Mouse (Mus musculus): ENCODE measurements around the gene Kif28. TPM values are rescaled to one million over a fixed set of nuclear protein-coding genes. Genes with fewer than 3 reads are reported as not detected.
"Not testable (repeated sequence)": the region's sequence is repeated elsewhere in the genome, so short reads cannot be mapped to it uniquely, and the experiment has no call there.

Kif28 gene
- polyA plus RNA-seq, 1 experiment from 2014 or later, result 0.07 TPM

GRCm38 (mm10) chr1:179689479-179689878 is 55.6 kb downstream of the Kif28 start:
- Histone ChIP-seq H3K4me1 (replicated peaks) (no peaks in the 10 kb centered on the region), H3K27me3 (no peaks in the 10 kb centered on the region), H3K27ac (no peak overlapping the region), H3K36me3 (peaks cover 42% of the 10 kb centered on the region), H3K4me3 (replicated peaks) (no peak overlapping the region), H3K9me3 (no peaks in the 10 kb centered on the region), H3K9ac (replicated peaks) (no peak overlapping the region), H3K4me2 (replicated peaks) (no peak overlapping the region)
- 57% methylated on average over 6 of the region's 6 CpGs for WGBS
- ATAC-seq, result no peak

DNA sequence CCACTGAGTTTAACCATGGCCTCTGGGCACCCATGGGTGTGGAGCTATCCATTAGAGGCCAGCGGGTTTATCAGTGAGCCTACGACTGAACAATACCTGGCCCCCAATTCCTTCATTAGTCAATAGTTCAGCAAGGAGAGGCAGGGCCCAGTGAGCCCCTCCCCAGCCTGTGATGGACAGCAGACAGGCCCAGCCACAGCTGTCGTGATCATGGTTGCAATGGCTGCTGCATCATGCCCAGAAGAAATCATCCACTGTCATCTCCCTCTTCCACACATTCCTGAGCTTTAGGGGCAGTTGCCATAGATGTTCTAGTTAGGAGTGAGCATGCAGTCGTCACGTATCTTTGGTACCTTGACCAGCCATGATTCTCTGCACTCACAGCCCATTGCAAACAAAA is 56.2 kb downstream of the Kif28 start:
- WGBS, result 72% methylated on average over 5 of the region's 5 CpGs
- no peaks in the 10 kb centered on the region for H3K9me3 ChIP-seq
- no peak for ATAC-seq
- no peak overlapping the region for H3K27ac ChIP-seq
- H3K9ac ChIP-seq (replicated peaks), result no peak overlapping the region
- no peaks in the 10 kb centered on the region for H3K4me1 ChIP-seq (replicated peaks)
- H3K36me3 ChIP-seq, result peaks cover 45% of the 10 kb centered on the region
- no peaks in the 10 kb centered on the region for H3K27me3 ChIP-seq
- no peak overlapping the region for H3K4me3 ChIP-seq (replicated peaks)
- H3K4me2 ChIP-seq (replicated peaks), result no peak overlapping the region

DNA sequence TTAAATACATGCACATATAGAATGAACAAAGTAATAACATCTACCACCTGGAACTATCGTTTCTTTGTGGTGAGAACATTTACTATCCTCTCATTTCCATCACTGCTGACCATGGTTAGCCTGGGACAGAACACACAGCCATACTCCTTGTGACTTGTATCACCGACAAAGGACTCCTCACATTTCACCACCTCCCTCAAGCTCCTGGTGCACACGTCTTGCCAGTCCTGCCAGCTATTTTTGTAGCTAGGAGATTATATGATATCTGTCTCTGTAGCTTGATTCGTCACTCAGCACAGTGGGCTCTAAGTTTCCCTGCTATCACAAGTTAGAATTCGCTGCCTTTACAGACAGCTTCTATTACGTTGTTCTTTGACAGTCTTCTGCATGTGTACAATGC is 56.7 kb downstream of the Kif28 start:
- no peak overlapping the region for H3K4me2 ChIP-seq (replicated peaks)
- H3K27me3 ChIP-seq, result no peaks in the 10 kb centered on the region
- WGBS, result 92% methylated on average over 6 of the region's 6 CpGs
- no peaks in the 10 kb centered on the region for H3K4me1 ChIP-seq (replicated peaks)
- H3K36me3 ChIP-seq, result peaks cover 50% of the 10 kb centered on the region
- ATAC-seq, result no peak
- no peaks in the 10 kb centered on the region for H3K9me3 ChIP-seq
- H3K9ac ChIP-seq (replicated peaks), result no peak overlapping the region
- no peak overlapping the region for H3K4me3 ChIP-seq (replicated peaks)
- no peak overlapping the region for H3K27ac ChIP-seq

DNA sequence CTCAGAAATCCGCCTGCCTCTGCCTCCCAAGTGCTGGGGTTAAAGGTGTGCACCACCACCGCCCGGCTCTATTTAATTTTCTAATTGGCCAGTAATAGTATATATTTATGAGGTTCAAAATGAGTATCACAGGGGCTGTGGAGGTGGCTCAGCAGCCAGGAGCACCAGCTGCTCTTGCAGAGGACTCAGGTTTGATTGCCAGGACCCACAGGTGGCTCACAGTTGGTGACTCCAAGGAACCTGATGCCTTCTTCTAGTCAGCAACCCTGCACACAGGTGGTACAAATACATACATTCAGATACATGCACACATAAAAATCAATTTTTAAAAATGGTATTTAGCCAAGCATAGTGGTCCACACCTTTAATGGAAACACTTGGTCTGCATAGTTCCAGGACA is 57.1 kb downstream of the Kif28 start:
- Histone ChIP-seq H3K27me3 (no peaks in the 10 kb centered on the region), H3K4me3 (replicated peaks) (no peak overlapping the region), H3K36me3 (peaks cover 55% of the 10 kb centered on the region), H3K27ac (no peak overlapping the region), H3K4me2 (replicated peaks) (no peak overlapping the region), H3K4me1 (replicated peaks) (no peaks in the 10 kb centered on the region), H3K9me3 (no peaks in the 10 kb centered on the region), H3K9ac (replicated peaks) (no peak overlapping the region)
- no peak for ATAC-seq
- 90% methylated on average over 3 of the region's 3 CpGs for WGBS

DNA sequence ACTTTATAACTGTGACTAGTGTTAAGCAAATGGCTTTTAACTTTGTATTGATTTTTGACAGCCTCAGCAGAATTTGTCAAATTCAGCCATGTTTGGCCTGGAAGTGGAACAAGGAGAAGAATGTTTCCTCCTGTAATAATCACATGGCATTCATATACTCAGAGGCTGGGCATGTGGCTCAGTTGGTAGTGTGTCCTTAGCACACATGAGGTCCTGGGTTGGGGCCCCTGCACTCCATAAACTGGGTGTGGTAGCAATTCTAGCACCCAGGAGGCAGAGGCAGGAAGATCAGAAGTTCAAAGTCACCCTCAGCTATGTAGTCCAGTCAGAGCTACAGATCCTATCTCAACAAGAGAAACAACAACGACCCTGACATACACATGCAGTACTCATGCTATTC is 57.8 kb downstream of the Kif28 start:
- H3K4me1 ChIP-seq (replicated peaks), result no peaks in the 10 kb centered on the region
- H3K36me3 ChIP-seq, result peaks cover 59% of the 10 kb centered on the region
- H3K4me2 ChIP-seq (replicated peaks), result no peak overlapping the region
- no peak overlapping the region for H3K9ac ChIP-seq (replicated peaks)
- no peaks in the 10 kb centered on the region for H3K27me3 ChIP-seq
- H3K27ac ChIP-seq, result no peak overlapping the region
- no peak for ATAC-seq
- no peak overlapping the region for H3K4me3 ChIP-seq (replicated peaks)
- no peaks in the 10 kb centered on the region for H3K9me3 ChIP-seq
- 91% methylated on average over 1 of the region's 1 CpGs for WGBS

DNA sequence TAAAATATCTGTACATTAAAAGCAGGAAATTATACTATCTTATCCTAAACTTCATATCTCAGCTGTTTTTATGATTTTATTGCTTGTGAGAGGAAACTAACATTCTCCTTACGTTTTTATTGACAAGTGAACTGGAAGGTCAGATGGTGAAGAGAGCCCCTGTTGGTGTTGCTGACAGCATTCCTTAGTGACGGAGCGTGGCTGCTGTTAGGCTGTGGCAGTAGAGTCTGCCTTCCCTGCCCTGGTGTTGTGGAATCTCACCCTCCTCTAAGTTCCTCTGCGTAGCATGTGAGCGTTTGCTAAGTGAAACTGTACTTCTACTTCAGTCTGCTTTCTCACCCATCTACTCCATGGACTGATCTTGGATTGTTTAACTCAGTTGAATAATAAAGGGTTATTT is 58.3 kb downstream of the Kif28 start:
- Histone ChIP-seq H3K36me3 (peaks cover 64% of the 10 kb centered on the region), H3K9me3 (no peaks in the 10 kb centered on the region)

GRCm38 (mm10) chr1:179686348-179686747 is 58.7 kb downstream of the Kif28 start:
- H3K36me3 ChIP-seq, result peaks cover 67% of the 10 kb centered on the region
- H3K4me1 ChIP-seq (replicated peaks), result no peaks in the 10 kb centered on the region
- no peaks in the 10 kb centered on the region for H3K9me3 ChIP-seq
- ATAC-seq, result no peak
- no peak overlapping the region for H3K4me2 ChIP-seq (replicated peaks)
- no peak overlapping the region for H3K9ac ChIP-seq (replicated peaks)
- H3K4me3 ChIP-seq (replicated peaks), result no peak overlapping the region
- WGBS, result 96% methylated on average over 6 of the region's 6 CpGs
- H3K27me3 ChIP-seq, result no peaks in the 10 kb centered on the region
- no peak overlapping the region for H3K27ac ChIP-seq

More for the DNA sequence above, 58.3 kb downstream of the Kif28 start:
- no peaks in the 10 kb centered on the region for H3K27me3 ChIP-seq
- H3K4me1 ChIP-seq (replicated peaks), result no peaks in the 10 kb centered on the region
- 93% methylated on average over 5 of the region's 5 CpGs for WGBS
- no peak overlapping the region for H3K27ac ChIP-seq
- ATAC-seq, result no peak
- H3K9ac ChIP-seq (replicated peaks), result no peak overlapping the region
- no peak overlapping the region for H3K4me3 ChIP-seq (replicated peaks)
- no peak overlapping the region for H3K4me2 ChIP-seq (replicated peaks)

- not testable (repeated sequence) for H3K27ac ChIP-seq; H3K9me3 ChIP-seq; ATAC-seq; H3K4me1 ChIP-seq (replicated peaks); H3K9ac ChIP-seq (replicated peaks); H3K27me3 ChIP-seq; H3K4me3 ChIP-seq (replicated peaks); H3K4me2 ChIP-seq (replicated peaks)
- 93% methylated on average over 10 of the region's 10 CpGs for WGBS
- peaks cover 78% of the 10 kb centered on the region for H3K36me3 ChIP-seq
These were observed 62.3 kb downstream of the Kif28 start for GRCm38 (mm10) chr1:179682753-179683152.

- 96% methylated on average over 4 of the region's 4 CpGs for WGBS
- no peaks in the 10 kb centered on the region for H3K4me1 ChIP-seq (replicated peaks)
- no peak overlapping the region for H3K27ac ChIP-seq
- H3K27me3 ChIP-seq, result no peaks in the 10 kb centered on the region
- H3K4me3 ChIP-seq (replicated peaks), result no peak overlapping the region
- no peaks in the 10 kb centered on the region for H3K9me3 ChIP-seq
- ATAC-seq, result no peak
- H3K4me2 ChIP-seq (replicated peaks), result no peak overlapping the region
- H3K9ac ChIP-seq (replicated peaks), result no peak overlapping the region
- H3K36me3 ChIP-seq, result peaks cover 73% of the 10 kb centered on the region
These were observed 65.7 kb downstream of the Kif28 start for GRCm38 (mm10) chr1:179679326-179679725.

- Histone ChIP-seq H3K4me1 (replicated peaks) (no peaks in the 10 kb centered on the region), H3K4me3 (replicated peaks) (no peak overlapping the region), H3K27ac (no peak overlapping the region), H3K27me3 (no peaks in the 10 kb centered on the region), H3K4me2 (replicated peaks) (no peak overlapping the region), H3K9ac (replicated peaks) (no peak overlapping the region), H3K9me3 (no peaks in the 10 kb centered on the region), H3K36me3 (peaks cover 78% of the 10 kb centered on the region)
- WGBS, result 95% methylated on average over 2 of the region's 2 CpGs
- no peak for ATAC-seq
These were observed 68.0 kb downstream of the Kif28 start for GRCm38 (mm10) chr1:179677031-179677430.

DNA sequence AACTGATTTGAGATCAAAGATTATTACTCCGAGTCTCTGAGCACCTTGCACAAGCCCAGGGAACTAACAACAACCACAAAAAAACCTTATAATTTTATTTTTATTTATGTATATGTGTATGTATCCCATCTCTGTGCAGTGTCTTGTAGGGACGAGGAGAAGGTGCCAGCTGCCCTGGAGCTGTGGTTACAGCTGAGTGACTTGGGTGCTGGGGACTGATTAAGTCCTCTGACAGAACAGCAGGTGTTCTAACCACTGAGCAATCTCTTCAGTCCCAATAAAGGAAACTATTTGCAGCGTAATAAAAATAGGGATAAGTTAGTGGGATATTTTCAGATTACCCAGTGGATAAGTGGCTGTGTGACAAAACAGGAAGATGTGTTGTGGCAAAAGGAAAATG is 70.7 kb downstream of the Kif28 start:
- 89% methylated on average over 3 of the region's 3 CpGs for WGBS
- Histone ChIP-seq H3K36me3 (peaks cover 64% of the 10 kb centered on the region), H3K4me3 (replicated peaks) (no peak overlapping the region), H3K4me2 (replicated peaks) (no peak overlapping the region), H3K4me1 (replicated peaks) (peaks cover 12% of the 10 kb centered on the region), H3K27ac (no peak overlapping the region), H3K27me3 (no peaks in the 10 kb centered on the region), H3K9me3 (no peaks in the 10 kb centered on the region), H3K9ac (replicated peaks) (no peak overlapping the region)
- no peak for ATAC-seq

DNA sequence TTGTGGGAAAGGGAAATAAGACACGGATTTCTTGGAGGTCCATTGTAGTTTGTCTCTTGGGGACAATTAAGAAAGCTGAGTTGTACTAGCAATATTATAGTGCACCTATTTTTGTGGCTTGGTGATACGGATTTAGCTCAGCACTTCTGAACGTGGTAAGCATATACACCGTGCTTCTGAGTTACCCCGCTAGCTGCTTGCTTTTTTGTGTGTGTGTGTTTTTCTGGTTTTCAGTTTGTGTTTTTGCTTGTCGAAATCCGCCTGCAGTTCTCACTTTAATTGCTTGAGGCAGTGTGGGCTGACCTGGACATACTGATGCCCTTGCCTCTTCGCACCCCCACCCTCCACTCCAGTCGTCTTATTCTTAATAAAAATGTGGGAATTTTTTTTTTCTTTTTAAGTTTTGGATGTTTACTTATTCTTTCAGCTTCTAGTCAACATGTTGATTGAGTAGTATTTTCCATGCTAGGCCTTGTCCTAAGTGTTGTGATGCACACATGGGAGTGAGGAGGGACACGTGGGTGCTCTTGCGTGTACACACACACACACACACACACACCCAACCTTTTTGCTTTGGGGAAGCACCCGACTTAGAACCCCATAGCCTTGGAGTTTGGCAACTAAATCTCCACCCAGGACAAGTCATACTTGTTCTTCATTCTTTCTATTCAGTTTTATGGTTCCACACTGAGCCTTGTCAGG is 76.1 kb downstream of the Kif28 start:
- H3K4me3 ChIP-seq (replicated peaks), result peak overlapping the region; percentile 88
- H3K4me2 ChIP-seq (replicated peaks), result peak overlapping the region; percentile 71
- peaks cover 26% of the 10 kb centered on the region for H3K36me3 ChIP-seq
- H3K27me3 ChIP-seq, result no peaks in the 10 kb centered on the region
- no peaks in the 10 kb centered on the region for H3K9me3 ChIP-seq
- WGBS, result 19% methylated on average over 12 of the region's 12 CpGs
- peak overlapping the region; percentile 88 for H3K9ac ChIP-seq (replicated peaks)
- peaks cover 24% of the 10 kb centered on the region for H3K4me1 ChIP-seq (replicated peaks)
- peak overlapping the region; percentile 90 for H3K27ac ChIP-seq
- 0 out of 2 replicates have a peak, but pooled peaks have one; percentile 8 for ATAC-seq

Data from midbrain, embryonic 13.5 days (tissue).